Mouse (Mus musculus) layer of hippocampus, postnatal 25 days (tissue): Measurements from ENCODE around the gene Cox8a. TPM values are rescaled to one million over a fixed set of nuclear protein-coding genes. Genes with fewer than 3 reads are reported as not detected.

Experiments
- DNase-seq, 2 experiments: peaks; one replicate each; pipeline ENCODE4 v3.0.0; 2022; ENCODE audit warnings: mixed read lengths in 2 of 2, low spot score in 1 of 2; ENCODE audit errors: extremely low spot score in 1 of 2
- total RNA-seq, 2 experiments: library from RNA; stranded (reverse); gene quantifications; 2 replicates each; pipeline ENCODE4 v1.2.3; 2021

Gene Cox8a
- total RNA-seq, 2 experiments from 2014 or later = 1,060 to 1,153 TPM

GRCm38 (mm10) chr19:7224253-7224652 lies 6.8 kb upstream of the Cox8a start:
- DNase-seq = no peak

GRCm38 (mm10) chr19:7223488-7223887 lies 6.1 kb upstream of the Cox8a start:
- DNase-seq = no peak

- no peak for DNase-seq
Measured at GRCm38 (mm10) chr19:7222196-7222595, 4.8 kb upstream of the Cox8a start.

- DNase-seq = no peak
Measured at GRCm38 (mm10) chr19:7218753-7219152, 1.3 kb upstream of the Cox8a start.

DNA sequence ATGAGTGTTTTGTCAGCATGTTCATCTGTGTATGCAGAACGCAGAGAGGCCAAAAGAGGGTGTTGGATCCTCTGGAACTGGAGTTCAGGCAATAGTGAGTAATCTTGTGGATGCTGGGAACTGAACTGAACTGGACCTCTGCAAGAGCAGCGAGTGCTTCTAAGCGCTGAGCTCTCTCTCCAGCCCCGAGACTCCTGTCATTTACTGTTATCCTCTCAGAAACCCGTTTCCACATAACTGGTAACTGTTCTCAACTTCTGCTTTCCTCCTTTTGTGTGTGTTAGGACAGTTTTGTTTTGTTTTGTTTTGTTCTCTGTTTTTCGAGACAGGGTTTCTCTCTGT lies 481 bp upstream of the Cox8a start:
- no peak for DNase-seq

DNA sequence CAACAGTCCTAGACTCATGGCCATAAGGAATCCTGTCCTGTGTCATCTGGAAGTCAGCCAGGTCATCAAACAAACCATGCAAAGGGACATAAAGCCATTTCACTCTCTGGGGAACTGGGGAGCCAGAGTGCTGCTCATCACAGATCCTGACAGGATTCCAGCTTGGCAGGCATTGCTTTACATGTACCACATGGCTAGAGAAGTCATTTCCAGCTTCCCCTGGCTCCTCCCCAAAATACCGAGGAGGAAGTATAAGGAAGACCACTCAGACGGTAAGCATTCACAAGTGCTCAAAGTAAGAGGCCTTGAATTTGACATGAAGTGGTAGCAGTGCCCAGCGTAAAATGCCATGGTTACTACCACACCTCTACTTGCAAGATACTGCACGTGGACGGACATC lies 2.9 kb downstream of the Cox8a start:
- DNase-seq = no peak

DNA sequence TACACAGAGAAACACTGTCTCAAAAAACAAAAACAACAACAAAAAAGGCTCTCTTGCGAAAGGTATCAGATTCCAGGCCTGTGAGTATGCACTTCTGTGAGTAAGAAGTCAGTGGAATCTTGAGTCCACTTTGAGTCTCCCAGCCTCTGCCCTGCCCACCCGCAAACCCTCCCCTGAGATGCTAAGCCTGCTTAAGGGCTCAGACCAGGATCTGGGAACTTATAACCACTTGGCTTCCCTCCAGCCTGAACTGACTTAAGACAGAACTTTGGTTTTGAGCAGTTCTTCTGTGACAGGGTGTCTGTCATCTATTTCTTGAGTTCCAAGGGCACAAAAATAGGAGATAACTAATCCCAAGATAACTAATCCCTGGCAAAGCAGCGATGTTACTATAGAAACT lies 4.4 kb downstream of the Cox8a start:
- no peak for DNase-seq

DNA sequence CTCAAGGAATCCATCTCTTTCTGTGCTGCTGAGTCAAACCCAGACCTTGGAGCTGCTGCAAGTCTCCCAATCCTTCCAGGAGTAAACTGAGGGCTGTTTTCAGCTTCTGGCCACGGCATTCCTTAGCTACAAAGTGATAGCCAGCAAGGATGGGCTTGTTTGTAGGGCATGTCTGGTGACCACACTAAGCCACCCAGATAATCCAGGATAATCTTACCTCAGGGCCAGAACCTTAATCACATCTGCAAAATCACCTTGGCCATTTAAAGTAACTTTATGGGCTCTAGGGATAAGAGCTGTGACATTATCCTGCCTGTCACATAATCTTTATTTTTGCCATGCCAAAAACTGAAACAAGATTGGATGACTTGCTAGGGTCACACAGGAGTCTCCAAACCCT lies 5.2 kb downstream of the Cox8a start:
- DNase-seq = no peak

DNA sequence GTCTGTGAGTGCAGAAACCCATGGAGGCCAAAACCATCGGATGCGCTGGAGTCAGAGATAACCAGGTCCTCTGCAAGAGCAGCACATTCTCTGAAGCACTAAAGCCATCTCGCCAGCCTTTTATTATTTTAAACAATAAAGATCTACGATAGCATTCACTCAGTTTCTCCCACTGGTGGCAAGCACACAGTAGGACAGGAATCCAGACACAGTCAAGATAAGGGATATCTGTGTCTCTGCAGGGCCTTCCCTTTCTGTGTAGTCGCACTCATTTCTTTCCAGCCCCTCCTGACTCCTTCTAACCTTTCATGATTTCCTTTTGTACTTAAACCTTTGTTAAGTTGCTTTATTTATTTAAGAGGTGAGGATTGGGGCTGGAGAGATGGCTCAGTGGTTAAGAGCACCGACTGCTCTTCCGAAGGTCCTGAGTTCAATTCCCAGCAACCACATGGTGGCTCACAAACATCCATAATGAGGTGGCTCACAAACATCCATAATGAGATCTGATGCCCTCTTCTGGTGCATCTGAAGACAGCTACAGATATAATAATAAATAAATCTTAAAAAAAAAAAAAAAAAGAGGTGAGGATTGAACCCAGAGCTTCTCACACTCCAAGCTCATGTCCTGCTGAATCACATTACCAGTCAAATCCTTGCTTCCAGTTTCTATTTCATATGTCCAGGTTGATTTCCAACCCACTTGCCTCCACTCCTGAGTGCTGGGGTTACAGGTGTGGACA lies 7.3 kb downstream of the Cox8a start:
- no peak for DNase-seq

- DNase-seq = peak; percentile 79 to 84
Measured at GRCm38 (mm10) chr19:7205753-7206736, 11.4 kb downstream of the Cox8a start, which contains the start of gene Otub1. Gene Otub1 (minus strand): TSS chr19:7206316.

DNA sequence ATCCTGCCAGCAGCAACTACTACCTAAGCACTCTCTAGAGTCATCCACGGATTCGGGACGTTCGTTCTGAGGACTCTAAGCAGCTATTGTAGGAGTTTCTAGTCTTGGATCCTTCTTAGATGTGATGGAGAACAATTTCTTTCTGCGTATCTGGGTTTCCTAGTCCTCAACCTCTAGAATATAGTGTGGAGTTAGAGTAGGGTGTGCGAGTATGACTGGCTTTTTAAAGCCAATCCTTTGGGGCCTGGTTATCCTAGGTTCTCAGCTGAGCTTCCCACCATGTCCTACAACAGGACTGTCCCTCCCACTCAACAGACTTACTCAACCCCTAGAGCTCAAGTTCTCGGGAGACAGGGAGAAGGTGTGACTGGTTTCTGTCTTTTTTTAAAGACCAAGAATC lies 12.1 kb downstream of the Cox8a start:
- no peak for DNase-seq

- no peak for DNase-seq
Measured at GRCm38 (mm10) chr19:7204898-7205297, 12.5 kb downstream of the Cox8a start.

- no peak for DNase-seq
Measured at GRCm38 (mm10) chr19:7200427-7200826, 17.0 kb downstream of the Cox8a start.

GRCm38 (mm10) chr19:7199089-7199488 lies 18.3 kb downstream of the Cox8a start:
- no peak for DNase-seq

- DNase-seq = no peak
Measured at GRCm38 (mm10) chr19:7197445-7197844, 20.0 kb downstream of the Cox8a start.

DNA sequence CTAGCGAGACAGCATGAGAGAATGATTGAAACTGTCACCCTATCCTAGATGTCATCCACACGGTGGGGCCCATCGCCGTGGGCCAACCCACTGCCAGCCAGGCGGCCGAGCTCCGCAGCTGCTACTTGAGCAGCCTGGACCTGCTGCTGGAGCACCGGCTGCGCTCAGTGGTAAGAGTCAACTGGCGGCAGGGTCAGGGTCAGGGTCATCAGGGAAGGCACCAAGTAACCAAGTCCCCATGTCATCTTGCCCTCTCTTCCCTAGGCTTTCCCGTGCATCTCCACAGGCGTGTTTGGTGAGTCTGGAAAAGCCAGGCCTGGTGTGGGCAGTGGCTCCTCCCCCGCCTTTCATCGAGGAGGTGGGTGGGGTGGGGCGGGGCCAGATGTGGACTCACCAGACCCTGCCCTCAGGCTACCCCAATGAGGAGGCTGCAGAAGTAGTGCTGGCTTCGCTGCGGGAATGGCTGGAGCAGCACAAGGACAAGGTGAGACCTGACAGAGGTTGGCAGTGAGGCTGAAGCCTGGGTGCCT lies 20.6 kb downstream of the Cox8a start:
- DNase-seq = no peak

DNA sequence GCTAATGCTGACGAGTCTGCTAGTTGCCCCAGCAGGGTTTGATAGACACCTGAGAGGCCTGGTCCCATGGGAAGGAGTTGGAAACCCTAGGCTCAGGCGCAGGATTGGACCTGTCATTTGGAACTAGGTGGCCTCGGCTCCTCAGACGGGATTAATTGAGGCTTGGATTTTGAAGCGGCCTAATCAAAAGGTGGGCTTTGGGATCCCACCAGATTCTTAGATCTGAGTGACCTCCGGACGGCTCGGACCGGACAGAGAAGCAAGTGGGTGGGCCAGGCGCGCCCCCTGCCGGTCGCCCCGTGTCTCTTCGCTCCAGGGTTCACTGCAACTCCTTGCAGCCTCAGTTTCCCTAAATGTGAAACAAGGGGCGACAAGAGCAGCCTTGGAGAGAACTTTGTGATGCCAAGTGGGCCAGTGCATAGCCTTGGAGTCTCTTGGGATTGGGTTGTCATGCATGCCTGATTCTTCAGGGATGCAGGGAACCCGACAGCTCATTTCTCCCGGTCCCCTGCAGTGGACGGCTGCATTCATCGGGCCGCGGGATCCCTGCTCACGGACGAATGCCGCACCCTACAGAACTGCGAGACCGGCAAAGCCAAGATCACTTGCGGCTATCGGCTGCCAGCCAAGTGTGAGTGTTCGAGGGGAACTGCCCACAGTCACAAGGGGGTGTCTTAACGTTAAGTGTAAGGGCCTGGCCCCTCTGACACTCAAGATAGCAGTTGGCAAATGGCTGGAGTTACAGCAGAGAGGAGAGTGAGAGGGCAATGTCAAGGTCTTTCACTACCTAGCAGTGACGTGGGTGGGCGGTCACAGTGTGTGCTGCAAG lies 21.3 kb downstream of the Cox8a start:
- peak; percentile 68 to 75 for DNase-seq

- no peak for DNase-seq
Measured at GRCm38 (mm10) chr19:7192561-7192967, 24.9 kb downstream of the Cox8a start.

DNA sequence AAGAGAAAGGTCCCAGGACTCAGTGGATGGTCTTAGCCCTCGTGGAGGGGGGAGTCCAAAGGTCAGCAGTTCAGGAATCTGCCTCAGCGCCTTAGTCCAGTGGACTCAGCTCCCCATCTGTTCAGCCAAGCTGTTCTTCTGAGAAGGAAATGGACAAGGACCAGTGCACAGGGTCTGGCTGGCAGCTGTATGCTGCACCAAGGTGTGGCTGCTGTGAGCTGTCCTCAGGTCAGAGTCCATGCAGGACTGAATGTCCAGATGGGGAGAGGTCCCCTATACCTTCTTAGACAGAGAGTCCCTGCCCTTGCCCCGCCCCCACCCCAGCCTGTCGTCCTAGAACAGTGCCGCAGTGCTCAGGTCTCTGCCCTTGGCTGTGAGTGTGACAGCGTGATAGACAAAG lies 25.8 kb downstream of the Cox8a start:
- DNase-seq = no peak

DNA sequence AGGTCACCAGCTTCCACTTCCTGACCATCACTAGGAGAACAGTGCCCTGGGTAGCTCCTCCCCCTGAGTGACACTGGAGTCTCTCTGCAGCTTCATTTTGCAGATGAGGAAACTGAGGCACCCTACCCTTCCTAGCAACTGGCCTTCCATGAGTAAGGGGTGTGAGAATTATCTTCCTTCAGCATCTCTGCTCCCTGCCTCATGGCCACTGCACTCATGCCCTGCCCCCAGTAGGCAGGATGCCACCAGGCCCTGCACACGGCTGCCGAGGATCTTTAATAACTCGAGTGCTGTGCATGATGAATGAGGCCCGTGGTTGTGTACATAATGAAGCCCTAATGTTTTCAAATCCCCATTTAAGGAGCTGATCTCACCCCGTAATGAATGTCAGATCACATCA lies 26.4 kb downstream of the Cox8a start:
- DNase-seq = no peak
